Mouse (Mus musculus) ES-Bruce4 (cell line): ENCODE data around the gene Mrpl54.

Experiments used
- CTCF ChIP-seq: IDR thresholded peaks from one replicate; pipeline ENCODE4 v1.8.1; 2011; ENCODE audit warnings: low read depth, low read length
- EP300 ChIP-seq: IDR thresholded peaks from 2 replicates; pipeline ENCODE4 v1.6.1; 2011; ENCODE audit warnings: low read depth, low read length; ENCODE audit not compliant: insufficient read depth

DNA sequence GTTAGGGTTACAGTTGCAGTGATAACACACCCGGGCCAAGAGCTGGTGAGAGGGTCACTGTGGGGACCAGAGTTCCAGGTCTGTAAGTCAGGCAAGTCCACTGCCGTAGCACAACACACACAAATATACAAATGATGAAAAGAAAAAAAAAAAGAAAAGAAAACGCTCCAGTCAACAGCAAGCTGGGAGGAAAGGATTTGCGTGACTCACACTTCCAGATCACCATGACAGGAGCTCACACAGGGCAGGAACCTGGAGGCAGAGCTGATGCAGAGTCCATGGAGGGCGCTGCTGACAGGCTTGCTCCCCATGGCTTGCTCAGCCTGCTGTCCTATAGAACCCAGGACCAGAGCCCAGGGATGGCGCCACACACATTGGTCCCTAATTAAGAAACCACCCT is 32.5 kb downstream of the Mrpl54 start:
- TF ChIP-seq CTCF, result no peak
- TF ChIP-seq EP300, result no peak
